Mouse (Mus musculus) olfactory bulb, adult 2 months (tissue): Measurements from ENCODE around the gene Fam177a.
"Not testable (repeated sequence)": the region's sequence is repeated elsewhere in the genome, so short reads cannot be mapped to it uniquely, and the experiment has no call there.

Experiments
- CTCF ChIP-seq: fragments of 200-500 bp; IDR thresholded peaks from 2 replicates; pipeline ENCODE4 v1.5.1; 2012; ENCODE audit warnings: low read depth, mild to moderate bottlenecking, low read length, moderate library complexity; ENCODE audit not compliant: insufficient read depth
- POLR2A ChIP-seq: fragments of 200-500 bp; IDR thresholded peaks from 2 replicates; pipeline ENCODE4 v1.6.1; 2012; ENCODE audit warnings: mild to moderate bottlenecking, low read depth, low read length, moderate library complexity; ENCODE audit not compliant: insufficient read depth

DNA sequence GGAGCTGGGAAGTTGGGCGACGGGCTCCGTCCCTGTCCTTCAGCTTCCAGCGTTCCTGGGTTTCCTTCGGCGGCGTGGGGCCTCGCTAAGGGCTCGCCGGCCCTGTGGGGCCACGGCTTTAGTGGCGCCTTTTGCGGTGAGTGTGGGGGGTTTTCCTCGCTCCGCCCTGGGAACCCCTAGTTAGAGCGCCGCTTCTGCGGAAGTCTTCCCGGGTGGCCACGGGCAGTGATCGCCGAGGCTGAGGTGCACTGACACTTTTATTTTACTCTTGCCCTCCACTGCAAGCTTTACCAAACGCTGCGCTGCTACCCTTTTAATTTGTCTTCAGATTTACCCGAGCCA, 43.7 kb upstream of the Fam177a start:
- not testable (repeated sequence) for TF ChIP-seq CTCF, POLR2A
